Comparison of ENCODE assay signal across 11 mouse cellular contexts in genomic region chr12:84569976-84570693, GRCm38 (mm10). TPM values are rescaled to one million over a fixed set of nuclear protein-coding genes. Genes with fewer than 3 reads are reported as not detected.
DNase-seq lines count a peak whose midpoint lies in the region; ATAC-seq lines count a peak whose summit lies in the region.
"Had no signal": no experiment of that assay in that cellular context is flagged by ENCODE, and none has a peak within 500 bp of the region (broad histone marks: within the 10 kb centered on the region; RNA-seq: fewer than 3 reads in every experiment).

No protein-coding gene starts in this region.

- peak; percentile 75 for DNase-seq in intestine, embryonic 14.5 days (ENCODE audit: low spot score)
- DNase-seq in embryo, embryonic 9.5 days (ENCODE audit: extremely low spot score): peak; percentile 43
- DNase-seq in hindbrain, embryonic 14.5 days (ENCODE audit: low spot score): no peak
- DNase-seq in neural tube, embryonic 11.5 days (ENCODE audit: low spot score): peak; percentile 46
- DNase-seq in adrenal gland, postnatal 4 days (ENCODE audit: low spot score in 2 of 2): no peak
- no peak for DNase-seq in layer of hippocampus, adult 8-10 months (ENCODE audit: low spot score in 2 of 2)
- no peak for DNase-seq in left cerebral cortex, postnatal 25 days (ENCODE audit: low spot score in 2 of 2)

- 1% methylated on average over 40 of the region's 40 CpGs for WGBS in intestine, embryonic 14.5 days
- WGBS in intestine, embryonic 15.5 days: 2% methylated on average over 40 of the region's 40 CpGs
- 1% methylated on average over 39 of the region's 40 CpGs for WGBS in hindbrain, embryonic 14.5 days
- 1% methylated on average over 35 of the region's 40 CpGs for WGBS in neural tube, embryonic 11.5 days

- no peaks in the 10 kb centered on the region for H3K4me1 ChIP-seq in intestine, embryonic 14.5 days (replicated peaks; ENCODE audit: control insufficient read depth, insufficient read depth, low read length)
- peaks cover 13% of the 10 kb centered on the region; the same call in 1 of the 2 replicates for H3K4me1 ChIP-seq in intestine, embryonic 15.5 days (replicated peaks)
- H3K4me1 ChIP-seq in hindbrain, embryonic 14.5 days (replicated peaks; ENCODE audit: control insufficient read depth, insufficient read depth, low read length): no peaks in the 10 kb centered on the region
- no peaks in the 10 kb centered on the region for H3K4me1 ChIP-seq in neural tube, embryonic 11.5 days (ENCODE audit: control insufficient read depth, insufficient read depth, low read length)

- intact Hi-C loops in left cerebral cortex, postnatal 25 days (cut with DNase I): no loop called here

- no peak overlapping the region for H3K4me2 ChIP-seq in intestine, embryonic 14.5 days (ENCODE audit: low read length)
- no peak overlapping the region for H3K4me2 ChIP-seq in intestine, embryonic 15.5 days (replicated peaks)
- no peak overlapping the region; the same call in 1 of the 2 replicates for H3K4me2 ChIP-seq in hindbrain, embryonic 14.5 days (replicated peaks)
- no peak overlapping the region for H3K4me2 ChIP-seq in neural tube, embryonic 11.5 days (ENCODE audit: low read depth)

- H3K27ac ChIP-seq in intestine, embryonic 14.5 days (ENCODE audit: low read depth): no peak overlapping the region
- no peak overlapping the region for H3K27ac ChIP-seq in intestine, embryonic 15.5 days
- no peak overlapping the region for H3K27ac ChIP-seq in hindbrain, embryonic 14.5 days
- no peak overlapping the region for H3K27ac ChIP-seq in neural tube, embryonic 11.5 days (ENCODE audit: low read depth, low read length)

- no peaks in the 10 kb centered on the region for H3K9me3 ChIP-seq in intestine, embryonic 14.5 days (ENCODE audit: control insufficient read depth, low read length)
- no peaks in the 10 kb centered on the region for H3K9me3 ChIP-seq in intestine, embryonic 15.5 days
- H3K9me3 ChIP-seq in hindbrain, embryonic 14.5 days (ENCODE audit: control insufficient read depth, low read length): no peaks in the 10 kb centered on the region
- H3K9me3 ChIP-seq in neural tube, embryonic 11.5 days (ENCODE audit: control insufficient read depth, low read length): no peaks in the 10 kb centered on the region

- no peaks in the 10 kb centered on the region for H3K36me3 ChIP-seq in intestine, embryonic 14.5 days (ENCODE audit: control insufficient read depth, insufficient read depth, low read length)
- H3K36me3 ChIP-seq in intestine, embryonic 15.5 days: no peaks in the 10 kb centered on the region
- H3K36me3 ChIP-seq in hindbrain, embryonic 14.5 days (replicated peaks; ENCODE audit: control insufficient read depth, insufficient read depth): no peaks in the 10 kb centered on the region
- H3K36me3 ChIP-seq in neural tube, embryonic 11.5 days (ENCODE audit: control insufficient read depth, insufficient read depth, low read length): no peaks in the 10 kb centered on the region

- ATAC-seq in intestine, embryonic 14.5 days (replicated peaks; ENCODE audit: low FRiP score, low TSS enrichment, low read depth): no peak
- no peak for ATAC-seq in intestine, embryonic 15.5 days
- ATAC-seq in hindbrain, embryonic 14.5 days (ENCODE audit: low FRiP score): no peak
- ATAC-seq in neural tube, embryonic 11.5 days (ENCODE audit: insufficient read depth, low FRiP score, low TSS enrichment): no peak

- no peak overlapping the region for H3K4me3 ChIP-seq in intestine, embryonic 14.5 days (ENCODE audit: low read depth, low read length)
- H3K4me3 ChIP-seq in intestine, embryonic 15.5 days (replicated peaks): no peak overlapping the region
- H3K4me3 ChIP-seq in hindbrain, embryonic 14.5 days (replicated peaks; ENCODE audit: low read length): peak overlapping the region; percentile 16
- peak overlapping the region; percentile 24 for H3K4me3 ChIP-seq in neural tube, embryonic 11.5 days (ENCODE audit: low read depth, low read length)

- no peak overlapping the region for H3K9ac ChIP-seq in intestine, embryonic 14.5 days (ENCODE audit: low read length)
- no peak overlapping the region for H3K9ac ChIP-seq in intestine, embryonic 15.5 days
- no peak overlapping the region for H3K9ac ChIP-seq in hindbrain, embryonic 14.5 days
- no peak overlapping the region for H3K9ac ChIP-seq in neural tube, embryonic 11.5 days (ENCODE audit: low read length)

- peaks cover 76% of the 10 kb centered on the region for H3K27me3 ChIP-seq in intestine, embryonic 14.5 days (replicated peaks; ENCODE audit: control insufficient read depth, insufficient read depth, low read length)
- peaks cover 65% of the 10 kb centered on the region for H3K27me3 ChIP-seq in intestine, embryonic 15.5 days (replicated peaks)
- peaks cover 84% of the 10 kb centered on the region for H3K27me3 ChIP-seq in hindbrain, embryonic 14.5 days (ENCODE audit: control insufficient read depth, insufficient read depth, low read length)
- H3K27me3 ChIP-seq in neural tube, embryonic 11.5 days (ENCODE audit: control insufficient read depth, insufficient read depth, low read length): peaks cover 70% of the 10 kb centered on the region

RNA-seq across cellular contexts. Expression of gene Vsx2, which starts 0.6 kb away (rescaled TPM):
- polyA plus RNA-seq in intestine, embryonic 14.5 days (2014; fragmentation: Nextera tagmentation; extraction: Ambion mirVana): not detected in 2 replicates
- polyA plus RNA-seq in intestine, embryonic 15.5 days (2015; fragmentation: Nextera tagmentation; extraction: Ambion mirVana): not detected in 2 replicates
- polyA plus RNA-seq in hindbrain, embryonic 14.5 days (2014; fragmentation: Nextera tagmentation; extraction: Ambion mirVana): 4.8 and 5.0 TPM in 2 replicates
- 7.3 and 7.4 TPM in 2 replicates for polyA plus RNA-seq in neural tube, embryonic 11.5 days (2014; fragmentation: Nextera tagmentation; extraction: Ambion mirVana)
- total RNA-seq in adrenal gland, postnatal 4 days (2021): not detected
- under 1 TPM; 0.17 to 0.37 (median 0.24) TPM for total RNA-seq in layer of hippocampus, adult 8-10 months (2022)
- under 1 TPM; 0.14 to 0.18 TPM for total RNA-seq in left cerebral cortex, postnatal 25 days (2021)
- total RNA-seq: neutrophil, adult 5-6 weeks had no signal
- polyA plus RNA-seq: large intestine, adult 2 months; liver, embryonic 16.5 days had no signal

RNA-seq across cellular contexts. Expression of gene Abcd4, which starts 47.1 kb away (rescaled TPM):
- 10.3 and 12.8 TPM in 2 replicates for polyA plus RNA-seq in intestine, embryonic 14.5 days (2014; fragmentation: Nextera tagmentation; extraction: Ambion mirVana)
- 16.5 and 20.8 TPM in 2 replicates for polyA plus RNA-seq in intestine, embryonic 15.5 days (2015; fragmentation: Nextera tagmentation; extraction: Ambion mirVana)
- 9.5 and 9.9 TPM in 2 replicates for polyA plus RNA-seq in hindbrain, embryonic 14.5 days (2014; fragmentation: Nextera tagmentation; extraction: Ambion mirVana)
- 6.8 and 9.5 TPM in 2 replicates for polyA plus RNA-seq in neural tube, embryonic 11.5 days (2014; fragmentation: Nextera tagmentation; extraction: Ambion mirVana)
- total RNA-seq in adrenal gland, postnatal 4 days (2021): 10 to 100 TPM; 11.3 to 13.8 TPM
- total RNA-seq in layer of hippocampus, adult 8-10 months (2022): 10 to 100 TPM; 14.5 to 17.4 (median 15.6) TPM
- total RNA-seq in left cerebral cortex, postnatal 25 days (2021): 10 to 100 TPM; 11.0 to 11.1 TPM

Comparison
In these comparisons a context has a peak if more than half of its experiments do, and no peak if none do; other contexts are left out.
1. DNase-seq: peak in intestine, embryonic 14.5 days (single experiment), embryo, embryonic 9.5 days (single experiment) and neural tube, embryonic 11.5 days (single experiment); none in hindbrain, embryonic 14.5 days (single experiment), adrenal gland, postnatal 4 days (0 of 2), layer of hippocampus, adult 8-10 months (0 of 2) and left cerebral cortex, postnatal 25 days (0 of 2).
2. H3K4me3 ChIP-seq: peak in hindbrain, embryonic 14.5 days (single experiment) and neural tube, embryonic 11.5 days (single experiment); none in intestine, embryonic 14.5 days (single experiment) and intestine, embryonic 15.5 days (single experiment).